Mouse (Mus musculus): ENCODE measurements around the gene 9130230L23Rik. TPM values are rescaled to one million over a fixed set of nuclear protein-coding genes. Genes with fewer than 3 reads are reported as not detected.

Gene 9130230L23Rik
- polyA plus RNA-seq, 1 experiment from 2014 or later = not detected

- no peaks in the 10 kb centered on the region for H3K36me3 ChIP-seq
- 93% methylated on average over 1 of the region's 1 CpGs for WGBS
- H3K9me3 ChIP-seq = no peaks in the 10 kb centered on the region
- H3K4me2 ChIP-seq (replicated peaks) = no peak overlapping the region
- H3K27ac ChIP-seq = no peak overlapping the region
- no peak for ATAC-seq (ENCODE audit: low FRiP score, low read depth)
- H3K4me1 ChIP-seq = peaks cover 5% of the 10 kb centered on the region; the same call in 1 of the 2 replicates
- no peaks in the 10 kb centered on the region for H3K27me3 ChIP-seq
- H3K9ac ChIP-seq = no peak overlapping the region
- no peak overlapping the region for H3K4me3 ChIP-seq
Measured at GRCm38 (mm10) chr5:66032826-66033225, 28.7 kb upstream of the 9130230L23Rik start.

- ATAC-seq (ENCODE audit: low FRiP score, low read depth) = no peak
- Histone ChIP-seq H3K36me3 (peaks cover 3% of the 10 kb centered on the region), H3K4me3 (no peak overlapping the region), H3K27me3 (no peaks in the 10 kb centered on the region), H3K4me1 (peaks cover 5% of the 10 kb centered on the region; the same call in 1 of the 2 replicates), H3K9ac (no peak overlapping the region), H3K4me2 (replicated peaks) (no peak overlapping the region), H3K27ac (no peak overlapping the region), H3K9me3 (0 out of 2 replicates have a peak, but pooled peaks cover 7% of the 10 kb centered on the region)
- 82% methylated on average over 5 of the region's 5 CpGs for WGBS
Measured at GRCm38 (mm10) chr5:66031699-66032098, 27.6 kb upstream of the 9130230L23Rik start.

GRCm38 (mm10) chr5:66028232-66028631 lies 24.1 kb upstream of the 9130230L23Rik start:
- no peak overlapping the region for H3K4me2 ChIP-seq (replicated peaks)
- peaks cover 21% of the 10 kb centered on the region; the same call in 1 of the 2 replicates for H3K9me3 ChIP-seq
- no peaks in the 10 kb centered on the region for H3K27me3 ChIP-seq
- H3K9ac ChIP-seq = no peak overlapping the region
- 83% methylated on average over 5 of the region's 5 CpGs for WGBS
- H3K36me3 ChIP-seq = peaks cover 11% of the 10 kb centered on the region
- H3K27ac ChIP-seq = no peak overlapping the region
- H3K4me3 ChIP-seq = no peak overlapping the region
- no peak for ATAC-seq (ENCODE audit: low FRiP score, low read depth)
- no peaks in the 10 kb centered on the region for H3K4me1 ChIP-seq

GRCm38 (mm10) chr5:66027206-66027605 lies 23.1 kb upstream of the 9130230L23Rik start:
- H3K9ac ChIP-seq = no peak overlapping the region

GRCm38 (mm10) chr5:66026796-66027195 lies 22.7 kb upstream of the 9130230L23Rik start:
- ATAC-seq (ENCODE audit: low FRiP score, low read depth) = no peak
- WGBS = 97% methylated on average over 31 of the region's 31 CpGs
- no peak overlapping the region for H3K4me2 ChIP-seq (replicated peaks)
- H3K27ac ChIP-seq = no peak overlapping the region
- H3K27me3 ChIP-seq = no peaks in the 10 kb centered on the region
- H3K9me3 ChIP-seq = peaks cover 21% of the 10 kb centered on the region; the same call in 1 of the 2 replicates
- H3K9ac ChIP-seq = no peak overlapping the region
- H3K36me3 ChIP-seq = peaks cover 11% of the 10 kb centered on the region
- no peak overlapping the region for H3K4me3 ChIP-seq
- no peaks in the 10 kb centered on the region for H3K4me1 ChIP-seq

More at GRCm38 (mm10) chr5:66027206-66027605, 23.1 kb upstream of the 9130230L23Rik start:
- H3K4me2 ChIP-seq (replicated peaks) = no peak overlapping the region
- no peak overlapping the region for H3K27ac ChIP-seq
- no peak for ATAC-seq (ENCODE audit: low FRiP score, low read depth)
- H3K36me3 ChIP-seq = peaks cover 11% of the 10 kb centered on the region
- no peaks in the 10 kb centered on the region for H3K4me1 ChIP-seq
- WGBS = 96% methylated on average over 8 of the region's 8 CpGs
- no peaks in the 10 kb centered on the region for H3K27me3 ChIP-seq
- H3K4me3 ChIP-seq = no peak overlapping the region
- H3K9me3 ChIP-seq = peaks cover 21% of the 10 kb centered on the region; the same call in 1 of the 2 replicates

GRCm38 (mm10) chr5:66015449-66015961 lies 11.4 kb upstream of the 9130230L23Rik start:
- Histone ChIP-seq H3K4me3 (no peak overlapping the region), H3K36me3 (no peaks in the 10 kb centered on the region), H3K9ac (no peak overlapping the region), H3K27ac (no peak overlapping the region), H3K4me1 (no peaks in the 10 kb centered on the region), H3K27me3 (no peaks in the 10 kb centered on the region), H3K9me3 (no peaks in the 10 kb centered on the region), H3K4me2 (replicated peaks) (no peak overlapping the region)
- WGBS = 97% methylated on average over 2 of the region's 2 CpGs
- no peak for ATAC-seq (ENCODE audit: low FRiP score, low read depth)

- no peaks in the 10 kb centered on the region for H3K36me3 ChIP-seq
- no peak overlapping the region for H3K27ac ChIP-seq
- no peak overlapping the region for H3K4me3 ChIP-seq
- no peak overlapping the region for H3K9ac ChIP-seq
- 83% methylated on average over 2 of the region's 2 CpGs for WGBS
- no peaks in the 10 kb centered on the region for H3K27me3 ChIP-seq
- ATAC-seq (ENCODE audit: low FRiP score, low read depth) = no peak
- no peaks in the 10 kb centered on the region for H3K9me3 ChIP-seq
- no peaks in the 10 kb centered on the region for H3K4me1 ChIP-seq
- no peak overlapping the region for H3K4me2 ChIP-seq (replicated peaks)
Measured at GRCm38 (mm10) chr5:66014437-66014836, 10.4 kb upstream of the 9130230L23Rik start.

- no peak overlapping the region for H3K9ac ChIP-seq
- no peaks in the 10 kb centered on the region for H3K4me1 ChIP-seq
- WGBS = 79% methylated on average over 3 of the region's 3 CpGs
- no peak overlapping the region for H3K4me3 ChIP-seq
- no peaks in the 10 kb centered on the region for H3K9me3 ChIP-seq
- no peaks in the 10 kb centered on the region for H3K27me3 ChIP-seq
- H3K36me3 ChIP-seq = no peaks in the 10 kb centered on the region
- no peak for ATAC-seq (ENCODE audit: low FRiP score, low read depth)
- no peak overlapping the region for H3K27ac ChIP-seq
- H3K4me2 ChIP-seq (replicated peaks) = no peak overlapping the region
Measured at GRCm38 (mm10) chr5:66013999-66014398, 9.9 kb upstream of the 9130230L23Rik start.

GRCm38 (mm10) chr5:66008245-66008967 lies 4.3 kb upstream of the 9130230L23Rik start:
- ATAC-seq (ENCODE audit: low FRiP score, low read depth) = peak; percentile 40; the same call in 1 of the 2 replicates
- H3K27ac ChIP-seq = no peak overlapping the region
- no peaks in the 10 kb centered on the region for H3K9me3 ChIP-seq
- no peak overlapping the region for H3K4me2 ChIP-seq (replicated peaks)
- no peaks in the 10 kb centered on the region for H3K27me3 ChIP-seq
- H3K4me1 ChIP-seq = 0 out of 2 replicates have a peak, but pooled peaks cover 4% of the 10 kb centered on the region
- no peaks in the 10 kb centered on the region for H3K36me3 ChIP-seq
- 66% methylated on average over 15 of the region's 15 CpGs for WGBS
- no peak overlapping the region for H3K4me3 ChIP-seq
- no peak overlapping the region for H3K9ac ChIP-seq

- Histone ChIP-seq H3K9ac (no peak overlapping the region), H3K9me3 (no peaks in the 10 kb centered on the region), H3K4me3 (no peak overlapping the region), H3K4me2 (replicated peaks) (no peak overlapping the region), H3K27me3 (no peaks in the 10 kb centered on the region), H3K36me3 (no peaks in the 10 kb centered on the region), H3K4me1 (peaks cover 16% of the 10 kb centered on the region), H3K27ac (no peak overlapping the region)
- no peak for ATAC-seq (ENCODE audit: low FRiP score, low read depth)
- 50% methylated on average over 16 of the region's 16 CpGs for WGBS
Measured at GRCm38 (mm10) chr5:66005041-66005678, 1.1 kb upstream of the 9130230L23Rik start.

- H3K27ac ChIP-seq = peak overlapping the region; percentile 48; the same call in 1 of the 2 replicates
- peaks cover 15% of the 10 kb centered on the region for H3K4me1 ChIP-seq
- H3K9ac ChIP-seq = no peak overlapping the region
- H3K4me2 ChIP-seq (replicated peaks) = no peak overlapping the region
- WGBS = 65% methylated on average over 5 of the region's 5 CpGs
- no peak for ATAC-seq (ENCODE audit: low FRiP score, low read depth)
- no peaks in the 10 kb centered on the region for H3K9me3 ChIP-seq
- no peak overlapping the region for H3K4me3 ChIP-seq
- H3K27me3 ChIP-seq = no peaks in the 10 kb centered on the region
- H3K36me3 ChIP-seq = no peaks in the 10 kb centered on the region
Measured at GRCm38 (mm10) chr5:66001232-66001631, 2.9 kb downstream of the 9130230L23Rik start.

GRCm38 (mm10) chr5:66000567-66001125 lies 3.4 kb downstream of the 9130230L23Rik start:
- ATAC-seq (ENCODE audit: low FRiP score, low read depth) = peak; percentile 71; the same call in 1 of the 2 replicates
- 50% methylated on average over 6 of the region's 6 CpGs for WGBS
- no peak overlapping the region for H3K4me3 ChIP-seq
- H3K27ac ChIP-seq = peak overlapping the region; percentile 55
- no peaks in the 10 kb centered on the region for H3K9me3 ChIP-seq
- H3K4me1 ChIP-seq = peaks cover 15% of the 10 kb centered on the region
- no peak overlapping the region for H3K9ac ChIP-seq
- H3K4me2 ChIP-seq (replicated peaks) = no peak overlapping the region
- no peaks in the 10 kb centered on the region for H3K36me3 ChIP-seq
- no peaks in the 10 kb centered on the region for H3K27me3 ChIP-seq
